Mouse (Mus musculus): Measurements from ENCODE around the gene Rapgef5. TPM values are rescaled to one million over a fixed set of nuclear protein-coding genes. Genes with fewer than 3 reads are reported as not detected.

Rapgef5 gene
- total RNA-seq, 1 experiment, result 9.9 TPM

GRCm38 (mm10) chr12:117638833-117639232 lies 122.6 kb downstream of the Rapgef5 start:
- H3K9me3 ChIP-seq (ENCODE audit: control insufficient read depth, insufficient read depth, low read depth, low read length), result no peaks in the 10 kb centered on the region
- no peak overlapping the region for H3K9ac ChIP-seq (ENCODE audit: insufficient read depth, low read depth, low read length, poor library complexity, severe bottlenecking)
- no peak for TF ChIP-seq ZC3H11A (IDR thresholded peaks at IDR 0.05; ENCODE audit: borderline replicate concordance, low read depth, low read length)
- no peak for TF ChIP-seq HCFC1 (IDR thresholded peaks at IDR 0.05; ENCODE audit: borderline replicate concordance, insufficient read depth, low read length)
- no peak for TF ChIP-seq ZNF384 (IDR thresholded peaks at IDR 0.05; ENCODE audit: low read depth, low read length)
- TF ChIP-seq MAFK (IDR thresholded peaks at IDR 0.05; ENCODE audit: insufficient read depth, low read depth, low read length), result no peak
- no peak for TF ChIP-seq CHD2 (IDR thresholded peaks at IDR 0.05; ENCODE audit: low read depth, low read length)
- no peak for DNase-seq (ENCODE audit: low read depth, low spot score)
- in situ Hi-C loops (cut with MboI; ENCODE audit: low sequenced_read_pairs in 2 of 2, unreplicated experiment in 2 of 2), result no loop called here
- no peak overlapping the region for H3K4me3 ChIP-seq (ENCODE audit: insufficient read depth in 1 of 2, low read depth in 1 of 2, low read length in 2 of 2, poor library complexity in 1 of 2, severe bottlenecking in 1 of 2)
- H3K4me1 ChIP-seq (ENCODE audit: control insufficient read depth in 2 of 2, insufficient read depth in 2 of 2, low read length in 2 of 2, poor library complexity in 1 of 2), result no peaks in the 10 kb centered on the region; a peak in 1 of 4 replicates
- no peak overlapping the region for H3K27ac ChIP-seq (ENCODE audit: insufficient read depth, low read depth, low read length, poor library complexity, severe bottlenecking)
- no peaks in the 10 kb centered on the region for H3K36me3 ChIP-seq (ENCODE audit: control insufficient read depth, insufficient read depth, low read length, poor library complexity, severe bottlenecking)

GRCm38 (mm10) chr12:117639356-117640121 lies 123.3 kb downstream of the Rapgef5 start:
- Histone ChIP-seq H3K9me3 (ENCODE audit: control insufficient read depth, insufficient read depth, low read depth, low read length) (no peaks in the 10 kb centered on the region), H3K4me1 (ENCODE audit: control insufficient read depth in 2 of 2, insufficient read depth in 2 of 2, low read length in 2 of 2, poor library complexity in 1 of 2) (no peaks in the 10 kb centered on the region; a peak in 1 of 4 replicates), H3K9ac (ENCODE audit: insufficient read depth, low read depth, low read length, poor library complexity, severe bottlenecking) (no peak overlapping the region), H3K4me3 (ENCODE audit: insufficient read depth in 1 of 2, low read depth in 1 of 2, low read length in 2 of 2, poor library complexity in 1 of 2, severe bottlenecking in 1 of 2) (no peak overlapping the region), H3K27ac (ENCODE audit: insufficient read depth, low read depth, low read length, poor library complexity, severe bottlenecking) (no peak overlapping the region), H3K36me3 (ENCODE audit: control insufficient read depth, insufficient read depth, low read length, poor library complexity, severe bottlenecking) (no peaks in the 10 kb centered on the region)
- in situ Hi-C loops (cut with MboI; ENCODE audit: low sequenced_read_pairs in 2 of 2, unreplicated experiment in 2 of 2), result no loop called here
- no peak for DNase-seq (ENCODE audit: low read depth, low spot score)
- TF ChIP-seq MAFK (IDR thresholded peaks at IDR 0.05; ENCODE audit: insufficient read depth, low read depth, low read length) (no peak), ZC3H11A (IDR thresholded peaks at IDR 0.05; ENCODE audit: borderline replicate concordance, low read depth, low read length) (no peak), HCFC1 (IDR thresholded peaks at IDR 0.05; ENCODE audit: borderline replicate concordance, insufficient read depth, low read length) (no peak), CHD2 (IDR thresholded peaks at IDR 0.05; ENCODE audit: low read depth, low read length) (no peak), ZNF384 (IDR thresholded peaks at IDR 0.05; ENCODE audit: low read depth, low read length) (no peak)

- Histone ChIP-seq H3K4me3 (ENCODE audit: insufficient read depth in 1 of 2, low read depth in 1 of 2, low read length in 2 of 2, poor library complexity in 1 of 2, severe bottlenecking in 1 of 2) (no peak overlapping the region), H3K36me3 (ENCODE audit: control insufficient read depth, insufficient read depth, low read length, poor library complexity, severe bottlenecking) (no peaks in the 10 kb centered on the region), H3K4me1 (ENCODE audit: control insufficient read depth in 2 of 2, insufficient read depth in 2 of 2, low read length in 2 of 2, poor library complexity in 1 of 2) (no peaks in the 10 kb centered on the region), H3K9ac (ENCODE audit: insufficient read depth, low read depth, low read length, poor library complexity, severe bottlenecking) (no peak overlapping the region), H3K9me3 (ENCODE audit: control insufficient read depth, insufficient read depth, low read depth, low read length) (no peaks in the 10 kb centered on the region), H3K27ac (ENCODE audit: insufficient read depth, low read depth, low read length, poor library complexity, severe bottlenecking) (no peak overlapping the region)
- in situ Hi-C loops (cut with MboI; ENCODE audit: low sequenced_read_pairs in 2 of 2, unreplicated experiment in 2 of 2), result no loop called here
- no peak for DNase-seq (ENCODE audit: low read depth, low spot score)
- TF ChIP-seq MAFK (IDR thresholded peaks at IDR 0.05; ENCODE audit: insufficient read depth, low read depth, low read length) (no peak), ZNF384 (IDR thresholded peaks at IDR 0.05; ENCODE audit: low read depth, low read length) (no peak), HCFC1 (IDR thresholded peaks at IDR 0.05; ENCODE audit: borderline replicate concordance, insufficient read depth, low read length) (no peak), CHD2 (IDR thresholded peaks at IDR 0.05; ENCODE audit: low read depth, low read length) (no peak), ZC3H11A (IDR thresholded peaks at IDR 0.05; ENCODE audit: borderline replicate concordance, low read depth, low read length) (no peak)
These were observed 126.2 kb downstream of the Rapgef5 start for GRCm38 (mm10) chr12:117642512-117642911.

GRCm38 (mm10) chr12:117645771-117646170 lies 129.5 kb downstream of the Rapgef5 start:
- TF ChIP-seq ZNF384 (IDR thresholded peaks at IDR 0.05; ENCODE audit: low read depth, low read length) (no peak), CHD2 (IDR thresholded peaks at IDR 0.05; ENCODE audit: low read depth, low read length) (no peak), HCFC1 (IDR thresholded peaks at IDR 0.05; ENCODE audit: borderline replicate concordance, insufficient read depth, low read length) (no peak), MAFK (IDR thresholded peaks at IDR 0.05; ENCODE audit: insufficient read depth, low read depth, low read length) (no peak), ZC3H11A (IDR thresholded peaks at IDR 0.05; ENCODE audit: borderline replicate concordance, low read depth, low read length) (no peak)
- H3K27ac ChIP-seq (ENCODE audit: insufficient read depth, low read depth, low read length, poor library complexity, severe bottlenecking), result no peak overlapping the region
- no peak for DNase-seq (ENCODE audit: low read depth, low spot score)
- no peak overlapping the region for H3K9ac ChIP-seq (ENCODE audit: insufficient read depth, low read depth, low read length, poor library complexity, severe bottlenecking)
- H3K9me3 ChIP-seq (ENCODE audit: control insufficient read depth, insufficient read depth, low read depth, low read length), result no peaks in the 10 kb centered on the region
- in situ Hi-C loops (cut with MboI; ENCODE audit: low sequenced_read_pairs in 2 of 2, unreplicated experiment in 2 of 2), result no loop called here
- no peaks in the 10 kb centered on the region for H3K36me3 ChIP-seq (ENCODE audit: control insufficient read depth, insufficient read depth, low read length, poor library complexity, severe bottlenecking)
- no peak overlapping the region for H3K4me3 ChIP-seq (ENCODE audit: insufficient read depth in 1 of 2, low read depth in 1 of 2, low read length in 2 of 2, poor library complexity in 1 of 2, severe bottlenecking in 1 of 2)
- H3K4me1 ChIP-seq (ENCODE audit: control insufficient read depth in 2 of 2, insufficient read depth in 2 of 2, low read length in 2 of 2, poor library complexity in 1 of 2), result no peaks in the 10 kb centered on the region
